Mouse (Mus musculus) activated CD4-positive, CD25-positive, alpha-beta regulatory T cell, adult 4 months (primary cell): Measurements from ENCODE around the gene Hoxb6. TPM values are rescaled to one million over a fixed set of nuclear protein-coding genes. Genes with fewer than 3 reads are reported as not detected.

Source experiments
- ATAC-seq: one replicate; pipeline ENCODE4 v1.8.0; 2017
- polyA plus RNA-seq, 2 experiments: library from polyadenylated mRNA; unstranded; fragments of 100-300 nt; shearing (Covaris generic); gene quantifications; one replicate each; pipeline ENCODE4 v1.2.1; 2017

Gene Hoxb6
- polyA plus RNA-seq, 2 experiments from 2014 or later: not detected

- peak; percentile 46 for ATAC-seq
Observed at GRCm38 (mm10) chr11:96269869-96270268, 22.4 kb upstream of the Hoxb6 start.

- peak; percentile 25 for ATAC-seq
Observed at GRCm38 (mm10) chr11:96270996-96271540, 21.2 kb upstream of the Hoxb6 start, which contains the start of gene Hoxb9. Gene Hoxb9 (plus strand): TSS chr11:96271457.

GRCm38 (mm10) chr11:96271541-96272011, 20.7 kb upstream of the Hoxb6 start:
- no peak for ATAC-seq

GRCm38 (mm10) chr11:96272024-96272921, 20.0 kb upstream of the Hoxb6 start:
- ATAC-seq: no peak

DNA sequence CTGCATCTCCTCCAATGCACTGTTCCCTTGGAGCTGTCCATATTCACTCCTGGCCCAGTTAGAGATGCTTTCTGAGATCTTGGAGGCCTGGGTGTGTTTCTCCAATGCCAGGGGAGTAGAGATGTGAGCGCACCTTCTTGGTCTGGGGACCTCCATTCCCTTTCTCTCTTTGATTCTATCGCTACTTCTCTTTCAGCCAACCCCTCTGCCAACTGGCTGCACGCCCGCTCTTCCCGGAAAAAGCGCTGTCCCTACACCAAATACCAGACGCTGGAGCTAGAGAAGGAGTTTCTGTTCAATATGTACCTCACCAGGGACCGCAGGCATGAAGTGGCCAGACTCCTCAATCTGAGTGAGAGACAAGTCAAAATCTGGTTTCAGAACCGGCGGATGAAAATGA, 17.8 kb upstream of the Hoxb6 start:
- no peak for ATAC-seq

DNA sequence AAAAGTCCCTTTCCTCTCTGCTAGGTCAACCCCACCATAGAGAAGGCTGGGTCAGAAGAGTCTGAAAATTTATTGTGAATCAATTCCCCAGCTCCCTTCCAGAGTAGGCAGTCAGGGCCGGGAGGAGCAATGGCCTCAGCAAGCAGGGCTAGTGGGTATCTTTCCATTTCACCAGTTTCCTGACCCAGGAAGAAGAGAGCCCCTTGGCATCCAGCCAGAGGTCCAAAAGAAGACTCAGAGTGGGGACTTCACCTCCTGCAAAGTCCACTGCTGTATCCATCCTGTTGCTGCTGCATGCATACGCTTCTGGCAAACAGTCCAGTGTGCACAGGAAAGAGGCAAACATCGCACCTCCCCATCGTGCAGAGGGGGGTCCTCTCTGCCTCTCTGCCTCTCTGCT, 16.4 kb upstream of the Hoxb6 start:
- no peak for ATAC-seq

- ATAC-seq: no peak
Observed at GRCm38 (mm10) chr11:96277151-96278044, 14.9 kb upstream of the Hoxb6 start.

DNA sequence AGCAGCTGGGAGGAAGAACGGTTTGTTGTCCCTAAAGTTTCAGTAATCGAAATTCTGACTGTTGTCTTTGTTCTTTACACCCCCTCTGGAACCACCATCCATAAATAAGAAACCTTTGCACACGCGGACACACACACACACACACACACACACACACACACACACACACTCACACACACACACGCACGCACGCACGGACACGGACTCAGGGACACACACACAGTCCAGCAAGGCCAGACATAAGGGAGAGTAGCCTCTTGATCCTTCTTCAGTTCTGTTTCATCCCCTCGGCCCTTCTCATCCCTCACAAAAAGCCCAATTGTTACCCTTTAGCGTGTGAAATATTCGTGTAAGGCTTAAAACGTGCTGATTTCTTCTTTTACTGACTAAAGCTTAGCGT, 14.0 kb upstream of the Hoxb6 start:
- ATAC-seq: no peak

DNA sequence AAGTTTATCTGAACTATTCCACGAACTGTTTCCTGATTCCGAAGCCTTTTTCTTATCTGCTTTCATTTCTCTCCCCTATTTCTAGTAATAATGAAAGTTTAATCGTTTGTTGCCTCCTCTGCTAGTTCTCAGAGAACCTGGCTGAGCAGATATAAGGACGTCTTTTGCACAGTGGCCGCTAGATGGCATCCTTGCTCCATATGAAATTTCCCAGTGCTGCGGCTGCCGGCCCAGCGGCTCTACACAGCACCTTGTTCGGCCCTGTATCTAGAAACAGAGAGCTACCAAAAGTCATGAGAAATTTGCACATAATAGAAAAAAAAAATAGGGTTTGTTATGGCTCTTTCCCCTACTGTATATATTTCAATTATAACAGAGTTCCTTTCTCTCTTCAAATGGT, 13.5 kb upstream of the Hoxb6 start:
- ATAC-seq: peak; percentile 82

DNA sequence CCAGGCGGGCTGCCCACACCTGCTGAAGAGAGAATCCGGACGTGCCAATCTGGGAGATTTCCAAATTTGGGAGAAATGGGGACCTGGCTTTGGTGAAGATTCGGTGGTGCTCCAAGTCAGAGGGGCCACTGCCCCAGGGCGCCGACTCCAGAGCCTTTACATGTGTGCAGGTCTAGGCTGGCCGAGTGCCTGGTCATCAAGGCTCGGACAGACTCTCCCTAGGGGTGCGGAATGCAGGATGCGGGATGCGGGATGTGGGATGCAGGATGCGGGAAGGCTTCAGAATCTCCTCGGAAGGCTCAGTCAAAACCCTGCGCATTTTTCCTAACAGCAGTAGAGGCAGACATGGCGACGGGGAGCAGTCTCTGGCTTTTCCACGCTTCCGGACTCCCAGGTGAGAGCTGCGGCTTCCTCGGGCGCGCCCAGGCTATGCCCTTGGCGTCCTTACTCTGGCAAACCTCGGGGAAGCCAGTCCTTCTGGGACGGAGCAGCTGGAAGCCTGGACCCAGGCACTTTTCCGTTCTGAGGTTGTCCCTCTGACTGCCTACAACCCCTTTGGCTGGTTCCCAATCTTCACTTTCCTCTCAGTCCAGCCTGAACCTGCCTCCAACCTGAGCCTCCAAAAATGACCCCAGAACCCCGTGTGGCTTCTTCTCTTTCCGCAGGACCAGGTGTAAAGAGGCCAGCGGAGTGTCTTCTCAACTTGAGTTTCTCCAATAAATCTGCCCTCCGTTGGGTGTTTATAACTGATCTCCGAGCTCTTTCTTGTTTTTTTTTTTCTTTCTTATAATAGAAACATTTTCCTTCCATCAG, 12.6 kb upstream of the Hoxb6 start:
- no peak for ATAC-seq

GRCm38 (mm10) chr11:96280399-96281378, 11.6 kb upstream of the Hoxb6 start:
- no peak for ATAC-seq

- ATAC-seq: no peak
Observed at GRCm38 (mm10) chr11:96281396-96281795, 10.9 kb upstream of the Hoxb6 start.

DNA sequence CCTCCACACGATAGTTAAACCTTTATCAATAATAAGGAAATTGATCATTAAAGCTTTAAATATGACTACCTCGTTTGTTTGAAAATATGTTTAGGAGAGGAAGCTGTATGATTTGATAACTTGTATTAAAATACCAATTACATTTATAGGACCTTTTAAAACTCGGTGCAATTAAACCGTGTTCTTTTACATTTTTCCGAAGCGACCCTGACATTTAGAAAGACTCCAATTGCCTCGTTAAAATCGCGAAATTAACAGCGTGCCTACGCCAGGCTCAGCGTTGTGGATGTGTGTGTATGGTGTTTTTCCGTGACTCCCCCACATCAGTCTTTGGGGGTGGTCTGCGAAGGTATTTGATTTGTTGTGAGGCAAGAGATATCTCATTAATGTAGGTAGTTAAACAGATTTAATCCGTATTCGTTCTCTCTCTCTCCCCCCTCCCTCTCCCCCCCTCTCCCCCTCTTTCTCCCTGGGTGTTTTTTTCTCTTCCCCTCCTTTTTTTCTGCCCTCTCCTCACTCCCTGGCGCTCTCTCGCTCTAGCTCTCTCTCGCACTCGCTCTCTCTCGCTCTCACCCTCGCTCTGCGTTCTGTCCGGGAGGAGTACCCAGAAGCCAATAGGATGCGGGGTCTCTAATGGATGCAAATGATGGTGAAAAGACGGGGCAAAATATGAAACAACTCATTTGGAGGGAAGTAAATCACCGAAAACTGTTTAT, 10.3 kb upstream of the Hoxb6 start, which contains the start of gene Hoxb8:
TSS of gene Hoxb8 (plus strand) at position 51 of the 716 bp plus-strand sequence.
- no peak for ATAC-seq

DNA sequence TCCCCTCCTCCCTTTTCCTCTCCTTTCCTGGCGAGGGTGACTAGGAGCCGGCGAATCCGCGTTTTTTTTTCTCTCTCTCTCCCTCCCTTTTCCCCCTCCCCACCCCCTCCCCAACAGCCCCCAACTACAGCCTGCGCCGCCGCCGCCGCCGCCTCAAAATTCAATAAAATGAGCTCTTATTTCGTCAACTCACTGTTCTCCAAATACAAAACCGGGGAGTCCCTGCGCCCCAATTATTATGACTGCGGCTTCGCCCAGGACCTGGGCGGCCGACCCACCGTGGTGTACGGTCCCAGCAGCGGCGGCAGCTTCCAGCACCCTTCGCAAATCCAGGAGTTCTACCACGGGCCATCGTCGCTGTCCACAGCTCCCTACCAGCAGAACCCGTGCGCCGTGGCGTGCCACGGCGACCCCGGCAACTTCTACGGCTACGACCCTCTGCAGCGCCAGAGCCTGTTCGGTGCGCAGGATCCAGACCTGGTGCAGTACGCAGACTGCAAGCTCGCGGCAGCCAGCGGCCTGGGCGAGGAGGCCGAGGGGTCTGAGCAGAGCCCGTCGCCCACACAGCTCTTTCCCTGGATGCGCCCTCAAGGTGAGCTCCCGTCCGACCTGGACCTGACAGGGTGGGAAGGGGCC, 9.4 kb upstream of the Hoxb6 start:
- no peak for ATAC-seq

- no peak for ATAC-seq
Observed at GRCm38 (mm10) chr11:96284041-96284749, 8.1 kb upstream of the Hoxb6 start.

DNA sequence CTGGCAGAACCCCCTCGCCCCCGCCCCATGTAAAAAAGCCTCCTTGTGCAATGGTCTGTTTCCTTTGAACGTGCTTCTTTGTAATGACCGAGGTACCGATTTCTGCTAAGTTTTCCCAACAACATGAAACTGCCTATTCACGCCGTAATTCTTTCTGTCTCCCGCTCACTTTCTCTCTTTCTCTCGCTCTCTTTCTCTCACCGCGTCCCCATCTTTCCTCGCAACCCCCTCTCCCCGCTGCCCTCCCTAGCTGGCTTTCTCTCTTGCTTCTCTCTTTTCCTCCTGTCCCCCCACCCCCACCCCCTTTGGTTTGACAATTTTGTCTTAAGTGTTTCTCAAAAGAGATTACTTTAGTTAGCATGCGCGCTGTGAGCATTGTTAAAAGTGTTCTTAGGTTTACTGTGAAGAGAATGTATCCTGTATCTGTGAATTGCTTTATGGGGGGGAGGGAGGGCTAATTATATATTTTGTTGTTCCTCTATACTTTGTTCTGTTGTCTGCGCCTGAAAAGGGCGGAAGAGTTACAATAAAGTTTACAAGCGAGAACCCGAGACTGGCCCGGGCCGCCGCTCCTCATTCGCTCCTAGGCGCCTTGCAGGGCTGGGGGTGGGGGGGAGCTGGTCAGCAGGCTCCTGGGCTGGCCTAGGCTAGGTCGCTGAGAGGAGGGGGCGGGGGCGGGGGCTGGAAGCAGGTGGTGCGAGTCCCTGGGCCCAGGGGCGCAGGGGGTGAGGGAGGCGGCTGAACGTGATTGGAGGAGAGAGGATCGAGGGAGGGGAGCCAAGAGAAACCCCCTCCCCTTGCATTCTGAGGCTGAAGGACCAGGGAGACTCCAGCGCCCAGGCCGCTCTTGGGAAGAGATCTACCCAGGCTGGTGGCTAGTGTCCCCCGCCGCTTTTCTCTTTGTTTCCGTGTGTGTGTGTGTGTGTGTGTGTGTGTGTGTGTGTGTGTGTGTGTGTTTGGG, 7.2 kb upstream of the Hoxb6 start:
- no peak for ATAC-seq
